Mouse (Mus musculus) megakaryocyte progenitor cell, adult 5-6 weeks (primary cell): ENCODE results near the gene Prune2. TPM values are rescaled to one million over a fixed set of nuclear protein-coding genes. Genes with fewer than 3 reads are reported as not detected.
A peak's percentile ranks its signal among the peaks of the same experiment; 100 is the strongest.

Experiments
- ATAC-seq: replicated peaks from 2 replicates; pipeline ENCODE4 v1.8.0; 2016; ENCODE audit warnings: mild to moderate bottlenecking, moderate TSS enrichment, inconsistent platforms; ENCODE audit not compliant: poor library complexity
- total RNA-seq, 2 experiments: library from RNA; stranded (forward) in 1 of 2; stranded (reverse) in 1 of 2; fragments of 157-497, 149-512 nt in 1 of 2; fragments of 200-1000 nt in 1 of 2; gene quantifications; 2 replicates each; pipeline versions ENCODE4 v1.2.3 to v1.2.4; 2015 to 2017

Prune2 gene
- total RNA-seq, 2 experiments from 2014 or later = 0.12 to 1.8 TPM

GRCm38 (mm10) chr19:17252845-17253244 lies 296.9 kb downstream of the Prune2 start:
- ATAC-seq = peak; percentile 63

DNA sequence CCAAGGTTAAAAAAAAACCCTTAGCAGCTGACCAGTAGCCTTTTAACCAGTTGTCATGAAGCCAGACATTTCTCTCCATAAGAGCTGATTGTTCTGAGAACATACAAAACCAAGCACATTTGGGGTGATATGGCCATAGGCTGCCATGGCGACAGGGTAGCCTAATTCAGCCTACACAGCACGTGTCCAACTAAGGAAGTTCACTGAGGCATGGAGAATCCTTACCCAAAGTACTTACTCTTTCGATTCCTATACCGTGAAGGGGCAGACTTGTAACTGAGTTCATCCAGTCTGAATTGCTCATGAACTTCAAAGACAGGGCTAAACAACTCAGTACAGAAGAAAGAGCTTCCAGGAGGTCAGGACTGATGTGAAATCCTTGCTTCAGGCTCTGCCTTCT lies 299.6 kb downstream of the Prune2 start:
- no peak for ATAC-seq

DNA sequence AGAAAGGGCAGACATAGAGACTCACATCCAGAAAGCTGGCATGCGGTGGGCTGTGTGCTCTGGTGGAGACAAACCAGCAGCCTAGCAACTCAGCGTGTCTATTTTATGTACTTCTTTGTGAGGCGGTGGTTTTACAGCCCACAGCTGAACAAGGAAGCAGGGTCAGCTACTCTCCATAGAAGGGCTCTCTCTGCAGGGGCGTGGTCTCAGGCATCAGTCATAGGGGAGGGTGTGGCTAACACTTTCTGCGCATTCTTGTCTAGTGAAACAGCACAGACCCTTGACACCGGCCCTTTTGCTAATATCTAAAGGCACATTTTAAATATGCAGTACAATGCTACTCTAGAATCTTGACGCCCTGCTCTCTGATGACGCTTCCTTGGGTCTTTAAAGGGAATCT lies 300.5 kb downstream of the Prune2 start:
- peak; percentile 94 for ATAC-seq

- no peak for ATAC-seq
Measured at GRCm38 (mm10) chr19:17256867-17257266, 300.9 kb downstream of the Prune2 start.

GRCm38 (mm10) chr19:17263181-17263580 lies 307.3 kb downstream of the Prune2 start:
- no peak for ATAC-seq

DNA sequence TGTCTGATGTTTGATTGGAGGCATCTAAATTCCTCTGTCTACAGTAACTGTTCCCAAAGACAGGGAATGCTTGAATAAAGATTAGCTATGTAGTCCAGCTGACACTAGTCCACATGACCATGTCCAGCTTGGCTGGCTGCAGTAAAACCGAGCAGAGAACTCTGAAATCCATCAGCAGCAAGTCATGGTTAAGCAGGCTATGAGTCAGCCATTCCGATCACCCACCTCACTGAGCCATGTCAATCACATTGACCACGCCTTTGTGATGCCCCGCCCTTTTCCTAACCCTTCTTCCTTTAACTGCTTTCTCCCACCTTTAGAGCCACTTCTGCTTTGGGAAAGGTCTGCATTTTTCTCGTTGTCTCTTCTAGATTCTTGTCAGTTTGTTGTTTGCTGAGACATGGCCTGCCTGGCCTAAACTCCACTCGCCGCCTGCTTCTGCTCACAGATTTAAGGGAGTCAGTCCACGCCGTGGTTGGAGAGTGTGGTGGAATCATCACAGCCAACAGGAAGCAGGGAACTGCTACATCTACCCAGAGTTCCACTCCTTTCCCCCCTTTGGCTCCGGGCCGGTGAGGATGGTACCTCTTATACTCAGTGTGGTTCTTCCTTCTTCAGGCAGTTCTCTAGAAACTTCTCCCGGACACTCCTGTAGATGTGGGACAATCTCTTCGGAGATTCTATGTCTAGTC lies 307.9 kb downstream of the Prune2 start:
- ATAC-seq = peak; percentile 93

- ATAC-seq = no peak
Measured at GRCm38 (mm10) chr19:17264481-17265196, 308.7 kb downstream of the Prune2 start.

DNA sequence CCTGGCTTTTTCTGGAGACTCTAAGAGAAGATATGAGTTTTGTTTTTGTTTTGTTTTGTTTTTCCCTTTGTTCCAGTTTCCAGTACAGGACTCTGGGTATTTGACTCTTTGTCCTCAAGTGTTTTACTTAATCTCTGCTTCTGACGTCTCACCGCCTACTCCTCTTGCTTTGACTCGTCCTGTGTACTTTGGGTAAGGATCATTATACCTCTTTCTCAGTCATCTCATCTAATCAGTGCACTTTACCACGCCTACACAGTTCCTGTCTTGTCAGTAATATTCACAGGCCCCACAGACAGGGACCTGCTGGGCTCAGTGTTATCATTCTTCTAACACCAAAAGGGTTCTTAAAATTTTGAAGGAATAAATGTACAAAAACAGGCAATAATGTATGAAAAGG lies 312.8 kb downstream of the Prune2 start:
- ATAC-seq = no peak

DNA sequence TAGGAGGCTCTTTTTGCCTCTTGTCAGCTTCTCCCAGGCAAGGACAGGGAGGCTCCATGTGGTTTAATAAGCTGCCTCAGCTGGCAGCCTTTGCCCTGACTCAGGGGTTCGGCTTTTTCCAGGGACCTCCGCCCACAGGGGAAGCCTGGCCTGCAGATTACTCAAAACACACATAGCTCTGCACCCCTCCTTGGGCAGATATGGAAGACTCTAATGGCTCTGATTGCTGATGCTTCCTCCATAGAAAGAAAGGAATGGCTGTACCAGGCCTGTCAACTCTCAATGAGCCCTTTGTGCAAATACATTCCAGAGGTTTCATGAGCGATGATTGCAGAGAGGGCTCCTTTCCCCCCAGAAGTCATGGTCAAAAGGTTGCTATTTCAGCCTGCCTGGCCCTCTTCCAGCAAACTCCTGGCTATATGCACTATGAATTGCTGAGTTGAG lies 315.3 kb downstream of the Prune2 start:
- ATAC-seq = no peak

- 0 out of 2 replicates have a peak, but pooled peaks have one; percentile 43 for ATAC-seq
Measured at GRCm38 (mm10) chr19:17272988-17273387, 317.1 kb downstream of the Prune2 start.

Other genes with a start within 250 kb of the Prune2 start
- 50.9 and 67.2 TPM in 2 replicates for gene Vps13a, start 175.2 kb upstream of the Prune2 start, total RNA-seq (2015)
- 51.8 and 72.8 TPM in 2 replicates for gene Vps13a, start 175.2 kb upstream of the Prune2 start, total RNA-seq (2017)
- not detected in 2 replicates for gene Foxb2, start 82.3 kb upstream of the Prune2 start, total RNA-seq (2015)
- not detected in 2 replicates for gene Foxb2, start 82.3 kb upstream of the Prune2 start, total RNA-seq (2017)